Mouse (Mus musculus): ENCODE results near the gene 4933405O20Rik.

4933405O20Rik gene

DNA sequence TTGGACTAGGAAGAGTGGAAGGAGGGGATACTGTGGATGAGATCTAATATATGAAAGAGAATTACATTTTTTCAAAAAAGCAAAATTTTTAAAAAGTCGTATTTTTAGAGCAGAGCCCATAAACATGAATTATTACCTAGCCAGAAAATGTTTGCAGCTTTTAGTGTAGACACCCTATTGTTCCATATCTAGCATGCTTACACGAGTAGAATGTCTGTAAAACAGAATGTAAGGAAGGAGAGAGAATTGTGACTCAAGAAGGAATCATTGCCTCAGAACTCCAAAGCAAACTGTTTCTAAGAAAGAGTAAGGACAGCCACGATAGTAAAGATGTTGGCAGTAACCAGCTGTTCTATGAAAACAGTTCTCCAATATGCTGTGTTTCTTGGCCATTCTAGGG is at the start of gene 4933405O20Rik:
Gene 4933405O20Rik (plus strand): TSS at position 301 of the 400 bp plus-strand sequence.
- DNase-seq (ENCODE audit: extremely low read depth, low read depth) = no peak

DNA sequence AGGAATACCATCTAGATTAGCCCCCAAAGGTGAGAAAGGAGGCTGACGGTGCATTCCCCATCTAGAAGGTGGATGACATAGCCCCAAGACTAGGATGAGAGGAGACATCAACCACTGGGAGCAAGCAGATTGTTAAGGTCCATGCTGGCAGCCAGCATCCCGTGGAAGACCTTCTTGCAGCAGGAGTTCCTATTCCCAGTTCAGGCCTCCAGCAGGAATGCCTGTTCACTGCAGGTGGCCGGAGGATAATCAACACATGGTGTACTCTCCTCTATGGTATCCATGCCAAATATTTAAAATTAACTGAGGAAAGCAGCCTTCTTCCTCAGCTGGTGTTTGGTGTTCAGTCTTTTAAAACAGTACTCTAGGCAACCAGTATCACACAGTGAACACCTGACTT is 49.4 kb upstream of the 4933405O20Rik start:
- no peak for DNase-seq (ENCODE audit: extremely low read depth, low read depth)

DNA sequence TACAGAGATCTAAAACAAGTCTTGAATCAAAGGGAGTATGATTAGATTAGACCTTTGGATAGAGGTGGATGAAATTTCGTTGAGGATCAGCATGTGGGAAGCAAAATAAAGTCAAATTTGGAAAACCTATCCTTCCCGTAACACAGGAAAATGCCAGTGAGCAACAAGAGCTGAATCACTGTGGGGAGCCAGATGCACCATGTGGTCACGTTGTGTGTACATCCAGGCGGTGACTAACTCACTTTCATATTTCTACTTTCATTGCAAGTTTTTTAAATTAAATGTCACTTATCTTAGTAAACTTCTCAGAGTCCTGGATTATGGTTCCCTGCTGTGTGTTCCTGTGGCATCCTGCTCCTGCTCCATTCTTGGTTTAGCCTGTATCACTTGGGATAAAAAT is 47.6 kb upstream of the 4933405O20Rik start:
- DNase-seq (ENCODE audit: extremely low read depth, low read depth) = no peak

DNA sequence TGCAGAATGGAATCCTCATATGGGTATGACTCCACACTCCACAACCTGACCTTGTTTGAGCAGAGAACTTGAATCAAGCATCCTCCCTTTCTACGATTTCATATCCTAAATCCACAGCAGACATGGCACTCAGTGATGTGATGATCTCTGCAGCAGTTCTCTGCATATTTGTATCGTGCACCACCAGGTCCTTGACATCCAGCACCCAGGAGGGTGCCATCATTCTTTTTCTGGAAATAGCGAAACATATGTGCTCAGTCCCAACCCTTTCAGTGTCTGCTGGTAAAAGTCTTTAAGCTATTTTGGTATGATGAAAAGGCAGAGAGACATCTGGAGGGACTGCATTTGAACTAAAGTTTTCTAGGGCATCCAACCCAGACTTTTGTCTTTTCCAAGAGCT is 36.3 kb upstream of the 4933405O20Rik start:
- DNase-seq (ENCODE audit: extremely low read depth, low read depth) = no peak

DNA sequence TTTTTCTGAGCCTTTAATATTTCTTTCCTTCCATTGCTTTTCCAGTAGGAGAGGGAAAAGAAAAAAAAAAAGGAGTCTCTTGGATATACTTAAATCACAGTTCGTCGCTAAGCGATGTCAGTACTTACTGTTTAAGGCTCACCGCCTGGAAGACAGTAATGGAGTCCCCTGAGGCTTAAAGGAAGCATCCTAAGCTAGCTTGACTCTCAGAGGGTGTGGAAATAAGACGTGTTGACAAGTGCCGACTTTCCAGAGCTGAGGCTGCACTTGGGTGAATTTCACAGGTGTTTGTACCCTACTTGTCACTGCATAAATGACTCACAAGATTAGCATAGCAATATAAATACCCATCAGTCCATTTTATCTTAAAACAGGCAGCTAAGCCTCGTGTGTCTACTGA is 25.1 kb upstream of the 4933405O20Rik start:
- no peak for DNase-seq (ENCODE audit: extremely low read depth, low read depth)

DNA sequence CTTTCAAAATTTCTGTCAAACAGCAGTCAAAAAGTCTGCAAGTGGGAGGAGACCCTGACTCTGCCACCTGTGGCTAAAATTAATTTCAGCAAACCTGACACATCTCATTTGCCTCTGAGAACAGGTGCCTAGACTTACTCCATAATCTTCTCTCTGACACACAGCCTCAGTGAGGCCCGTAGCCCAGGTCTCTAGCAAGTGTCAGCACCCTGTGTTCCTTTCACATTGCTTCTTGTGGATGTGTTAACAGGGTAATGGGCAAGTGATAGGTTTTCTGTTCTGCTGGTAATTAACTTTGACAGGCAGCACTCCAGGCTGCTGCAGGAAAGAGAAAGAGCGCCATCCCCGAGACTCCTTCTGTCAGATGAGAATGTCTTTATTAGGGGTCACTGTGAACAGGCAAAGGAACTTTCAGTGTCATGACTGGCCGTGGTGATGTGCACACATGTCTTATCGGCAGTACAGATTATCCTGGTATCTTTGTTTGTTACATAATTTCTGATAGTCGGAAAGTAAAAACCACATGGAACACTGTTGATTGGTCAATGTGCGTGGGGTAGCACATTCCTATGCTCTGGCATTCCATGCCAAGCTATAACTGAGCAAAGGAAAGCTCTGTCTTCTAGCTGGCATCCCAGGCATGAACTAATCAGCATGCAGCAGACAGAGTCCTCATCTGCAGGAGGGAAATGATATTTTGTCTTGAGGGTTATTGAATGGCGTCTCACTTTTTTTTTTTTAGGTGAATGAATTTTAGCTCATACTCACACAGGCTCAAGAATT is 10.2 kb upstream of the 4933405O20Rik start:
- DNase-seq (ENCODE audit: extremely low read depth, low read depth) = no peak

DNA sequence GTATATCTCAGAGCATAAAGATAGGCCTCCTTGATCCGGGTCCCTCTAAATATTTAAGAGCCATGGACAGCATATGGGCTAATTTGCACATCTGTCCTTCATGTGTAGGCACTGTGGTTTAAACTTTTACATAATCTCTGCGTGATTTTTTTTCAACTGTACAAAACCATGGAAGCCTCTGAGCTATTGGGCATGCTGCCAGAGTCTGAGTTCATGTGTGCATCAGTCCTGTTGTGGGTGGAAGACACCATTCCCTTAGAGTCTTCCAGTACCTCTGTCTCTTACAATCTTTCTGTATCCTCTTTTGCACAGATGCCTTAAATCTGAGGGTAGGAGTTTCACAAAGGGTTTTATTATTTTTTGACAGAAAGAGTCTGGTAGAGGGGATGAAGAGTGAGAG is 15.1 kb downstream of the 4933405O20Rik start:
- no peak for DNase-seq (ENCODE audit: extremely low read depth, low read depth)

DNA sequence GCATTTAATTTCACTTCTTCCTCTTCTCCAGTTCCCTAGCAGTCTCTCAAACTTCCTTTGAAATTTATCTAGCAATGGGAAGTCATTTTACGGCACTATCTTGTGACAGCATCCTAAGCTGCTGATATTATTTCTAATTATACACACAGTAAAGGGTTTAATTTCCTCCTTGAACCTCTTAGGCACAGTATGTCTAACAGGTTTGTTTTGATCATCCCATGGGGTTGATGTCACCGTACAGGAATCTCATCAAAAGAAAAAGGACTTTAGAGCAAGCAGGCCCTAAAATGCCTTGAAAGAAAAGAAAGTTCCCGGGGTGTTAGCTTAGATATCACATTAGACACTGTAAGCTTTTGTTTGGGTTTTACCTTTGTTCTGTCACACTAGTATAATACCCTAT is 30.2 kb downstream of the 4933405O20Rik start:
- DNase-seq (ENCODE audit: extremely low read depth, low read depth) = no peak

DNA sequence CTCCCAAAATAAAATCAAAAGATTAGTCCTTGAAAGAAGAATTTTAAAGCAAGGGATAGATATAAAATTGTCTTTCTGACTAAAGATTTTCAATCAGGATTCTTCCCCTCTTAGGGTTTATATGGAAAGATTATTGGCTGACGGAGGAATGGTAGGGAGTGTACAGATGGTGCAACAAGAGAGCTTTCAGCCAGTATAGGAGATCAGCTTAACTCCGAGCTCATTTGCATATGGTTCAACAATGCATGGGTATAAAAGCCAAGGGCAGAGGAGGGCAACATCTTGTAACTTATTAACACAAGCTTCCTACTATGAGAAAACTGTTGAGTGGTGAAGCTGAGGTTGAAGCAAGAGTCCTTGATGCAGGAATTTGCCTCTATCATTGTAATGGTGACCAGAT is 34.2 kb downstream of the 4933405O20Rik start:
- no peak for DNase-seq (ENCODE audit: extremely low read depth, low read depth)

All from MEL-GATA-1-ER (cell line).